In the genomic region with DNA sequence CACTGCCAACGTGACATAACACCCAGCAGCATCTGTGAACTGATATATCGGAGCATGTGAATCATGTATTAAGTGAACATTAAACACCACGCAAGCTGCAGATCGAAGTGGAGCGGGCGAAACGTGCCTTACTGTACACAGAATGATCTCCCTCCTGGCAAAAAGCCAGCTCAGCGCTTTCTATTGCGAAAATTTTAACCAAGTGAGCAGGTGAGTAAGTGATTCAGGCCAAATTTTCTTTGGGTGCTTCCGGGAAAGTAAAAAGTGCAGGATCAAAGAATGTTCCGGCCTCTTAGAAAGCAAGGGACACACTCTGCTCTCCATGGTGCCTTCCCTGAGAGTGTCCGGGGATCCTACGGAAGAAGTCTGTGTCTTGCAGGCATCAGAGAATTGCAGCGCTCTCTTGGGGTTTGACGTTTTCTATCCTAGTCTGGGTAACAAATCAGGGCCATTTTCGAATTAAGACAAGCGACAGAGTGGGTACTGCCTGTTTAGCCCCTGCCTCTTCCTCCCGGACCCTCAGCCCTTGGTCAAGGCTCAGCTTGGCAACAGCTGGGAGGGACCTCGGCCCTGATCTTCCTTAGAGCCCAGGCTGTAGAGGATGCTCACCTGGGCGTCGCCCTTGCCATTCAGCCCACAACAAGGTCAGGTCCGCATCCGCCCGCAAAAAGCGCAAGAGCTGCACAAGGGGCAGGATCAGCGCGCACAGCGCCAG, we compare ENCODE assay signal across 8 mouse cellular contexts. TPM values are rescaled to one million over a fixed set of nuclear protein-coding genes. Genes with fewer than 3 reads are reported as not detected.
DNase-seq lines count a peak whose midpoint lies in the region; ATAC-seq and TF ChIP-seq lines count a peak whose summit lies in the region.

No protein-coding gene starts in this region.

- peak; percentile 7 for DNase-seq in thymus, postnatal 0 days (ENCODE audit: low spot score)
- DNase-seq in thymus, postnatal 10 days (ENCODE audit: low spot score in 2 of 2): no peak
- peak; percentile 21 for DNase-seq in cerebellum, adult 11-12 months
- DNase-seq in forebrain, postnatal 0 days: peak; percentile 70
- peak; percentile 38 for DNase-seq in liver
- peak; percentile 71 for DNase-seq in midbrain, embryonic 14.5 days
- DNase-seq in urinary bladder, postnatal 14 days (ENCODE audit: low spot score): peak; percentile 74

- no peaks in the 10 kb centered on the region for H3K36me3 ChIP-seq in forebrain, postnatal 0 days (ENCODE audit: insufficient read depth)
- H3K36me3 ChIP-seq in intestine, embryonic 16.5 days (ENCODE audit: control insufficient read depth, insufficient read depth, low read length): no peaks in the 10 kb centered on the region
- H3K36me3 ChIP-seq in midbrain, embryonic 14.5 days (ENCODE audit: control insufficient read depth, insufficient read depth, low read length): no peaks in the 10 kb centered on the region

- peaks cover 4% of the 10 kb centered on the region; the same call in 1 of the 2 replicates for H3K4me1 ChIP-seq in forebrain, postnatal 0 days (ENCODE audit: insufficient read depth)
- H3K4me1 ChIP-seq in intestine, embryonic 16.5 days (ENCODE audit: control insufficient read depth, insufficient read depth, low read length): peaks cover 8% of the 10 kb centered on the region
- 0 out of 2 replicates have a peak, but pooled peaks cover 9% of the 10 kb centered on the region for H3K4me1 ChIP-seq in midbrain, embryonic 14.5 days (ENCODE audit: control insufficient read depth, insufficient read depth, low read length)

- H3K4me2 ChIP-seq in forebrain, postnatal 0 days (ENCODE audit: low read depth): peak overlapping the region; percentile 73
- peak overlapping the region; percentile 90 for H3K4me2 ChIP-seq in intestine, embryonic 16.5 days (ENCODE audit: low read depth, low read length)
- H3K4me2 ChIP-seq in midbrain, embryonic 14.5 days (ENCODE audit: low read length): peak overlapping the region; percentile 97

- 6% methylated on average over 28 of the region's 28 CpGs for WGBS in forebrain, postnatal 0 days
- WGBS in intestine, embryonic 16.5 days: 3% methylated on average over 28 of the region's 28 CpGs
- 9% methylated on average over 28 of the region's 28 CpGs for WGBS in midbrain, embryonic 14.5 days

- peak overlapping the region; percentile 49 for H3K9ac ChIP-seq in forebrain, postnatal 0 days
- H3K9ac ChIP-seq in intestine, embryonic 16.5 days (ENCODE audit: low read depth, low read length): peak overlapping the region; percentile 75
- peak overlapping the region; percentile 70 for H3K9ac ChIP-seq in midbrain, embryonic 14.5 days (replicated peaks; ENCODE audit: low read length)

- no peak for TF ChIP-seq CTCF in forebrain, postnatal 0 days (IDR thresholded peaks at IDR 0.05; ENCODE audit: low read depth)

- H3K9me3 ChIP-seq in forebrain, postnatal 0 days (ENCODE audit: low read length): no peaks in the 10 kb centered on the region
- H3K9me3 ChIP-seq in intestine, embryonic 16.5 days (ENCODE audit: control insufficient read depth, low read length): no peaks in the 10 kb centered on the region
- no peaks in the 10 kb centered on the region for H3K9me3 ChIP-seq in midbrain, embryonic 14.5 days (ENCODE audit: control insufficient read depth, low read length)

- H3K27ac ChIP-seq in forebrain, postnatal 0 days (ENCODE audit: low read depth, low read length): 0 out of 2 replicates have a peak overlapping the region, but pooled peaks have one; percentile 40
- peak overlapping the region; percentile 68 for H3K27ac ChIP-seq in intestine, embryonic 16.5 days (ENCODE audit: low read length)
- H3K27ac ChIP-seq in midbrain, embryonic 14.5 days (replicated peaks; ENCODE audit: low read depth, low read length): peak overlapping the region; percentile 49

- H3K27me3 ChIP-seq in forebrain, postnatal 0 days (ENCODE audit: insufficient read depth, low read length): no peaks in the 10 kb centered on the region
- no peaks in the 10 kb centered on the region for H3K27me3 ChIP-seq in intestine, embryonic 16.5 days (replicated peaks; ENCODE audit: control insufficient read depth, insufficient read depth, low read length)
- H3K27me3 ChIP-seq in midbrain, embryonic 14.5 days (ENCODE audit: control insufficient read depth, insufficient read depth, low read length): no peaks in the 10 kb centered on the region

- peak overlapping the region; percentile 47 for H3K4me3 ChIP-seq in forebrain, postnatal 0 days (ENCODE audit: low read depth, low read length)
- H3K4me3 ChIP-seq in intestine, embryonic 16.5 days (ENCODE audit: low read length): peak overlapping the region; percentile 65
- peak overlapping the region; percentile 53 for H3K4me3 ChIP-seq in midbrain, embryonic 14.5 days (replicated peaks; ENCODE audit: low read depth, low read length)

- peak; percentile 61 for ATAC-seq in forebrain, postnatal 0 days
- peak; percentile 65 for ATAC-seq in intestine, embryonic 16.5 days
- ATAC-seq in midbrain, embryonic 14.5 days (ENCODE audit: low FRiP score, low TSS enrichment): peak; percentile 59; the same call in 1 of the 2 replicates

RNA-seq across cellular contexts. Expression of gene Dhrs7, which starts 0.5 kb away (rescaled TPM):
- polyA plus RNA-seq in thymus, postnatal 0 days (2015; fragmentation: Nextera tagmentation; extraction: Ambion mirVana): 28.8 and 30.5 TPM in 2 replicates
- 13.5 and 14.0 TPM in 2 replicates for total RNA-seq in forebrain, postnatal 0 days (2014; rRNA removed)
- 20.4 and 23.8 TPM in 2 replicates for polyA plus RNA-seq in forebrain, postnatal 0 days (2015; fragmentation: Nextera tagmentation; extraction: Ambion mirVana)
- 55.8 and 58.0 TPM in 2 replicates for polyA plus RNA-seq in intestine, embryonic 16.5 days (2015; fragmentation: Nextera tagmentation; extraction: Ambion mirVana)
- 11.8 and 17.0 TPM in 2 replicates for polyA plus RNA-seq in midbrain, embryonic 14.5 days (2014; fragmentation: Nextera tagmentation; extraction: Ambion mirVana)

RNA-seq across cellular contexts. Expression of gene Gm4756, which starts 14.7 kb away (rescaled TPM):
- polyA plus RNA-seq in thymus, postnatal 0 days (2015; fragmentation: Nextera tagmentation; extraction: Ambion mirVana): not detected in 2 replicates
- total RNA-seq in forebrain, postnatal 0 days (2014; rRNA removed): not detected in 2 replicates
- not detected in 2 replicates for polyA plus RNA-seq in forebrain, postnatal 0 days (2015; fragmentation: Nextera tagmentation; extraction: Ambion mirVana)
- polyA plus RNA-seq in intestine, embryonic 16.5 days (2015; fragmentation: Nextera tagmentation; extraction: Ambion mirVana): not detected in 2 replicates
- not detected in 2 replicates for polyA plus RNA-seq in midbrain, embryonic 14.5 days (2014; fragmentation: Nextera tagmentation; extraction: Ambion mirVana)

Comparison
In these comparisons a context has a peak if more than half of its experiments do, and no peak if none do; other contexts are left out.
1. DNase-seq: peak in thymus, postnatal 0 days (single experiment), cerebellum, adult 11-12 months (single experiment), forebrain, postnatal 0 days (single experiment), liver (single experiment), midbrain, embryonic 14.5 days (single experiment) and urinary bladder, postnatal 14 days (single experiment); none in thymus, postnatal 10 days (0 of 2).
2. Peak in every context shown above with its lines, with median percentiles within 50 percentile points of each other: ATAC-seq, H3K27ac ChIP-seq, H3K4me2 ChIP-seq, H3K4me3 ChIP-seq and H3K9ac ChIP-seq.